Mouse (Mus musculus) heart, embryonic 15.5 days (tissue): ENCODE results near the gene Wdr31. TPM values are rescaled to one million over a fixed set of nuclear protein-coding genes. Genes with fewer than 3 reads are reported as not detected.

Experiments
- ATAC-seq: fragments of 200-750 bp; cut with Nextera tagmentation; replicated peaks from 2 replicates; pipeline ENCODE4 v1.8.0; 2017; ENCODE audit warnings: low read depth, moderate TSS enrichment; ENCODE audit not compliant: insufficient number of reproducible peaks, insufficient read depth, low FRiP score
- H3K27ac ChIP-seq: fragments of 300-500 bp; sonication (generic); 2 replicates; pipeline ENCODE4 v1.5.1; 2015; ENCODE audit warnings: mild to moderate bottlenecking, inconsistent platforms
- H3K27me3 ChIP-seq: fragments of 300-500 bp; sonication (generic); 2 replicates; pipeline ENCODE4 v1.6.1; 2015; ENCODE audit warnings: inconsistent platforms
- H3K36me3 ChIP-seq: fragments of 300-500 bp; sonication (generic); 2 replicates; pipeline ENCODE4 v1.6.1; 2015; ENCODE audit warnings: mild to moderate bottlenecking, inconsistent platforms
- H3K4me1 ChIP-seq: fragments of 300-500 bp; sonication (generic); replicated peaks from 2 replicates; pipeline ENCODE4 v1.6.1; 2015; ENCODE audit warnings: inconsistent platforms
- H3K4me2 ChIP-seq: fragments of 300-500 bp; sonication (generic); 2 replicates; pipeline ENCODE4 v1.6.1; 2015; ENCODE audit warnings: inconsistent platforms, mild to moderate bottlenecking, moderate library complexity
- H3K4me3 ChIP-seq: fragments of 300-500 bp; sonication (generic); 2 replicates; pipeline ENCODE4 v1.5.1; 2015; ENCODE audit warnings: mild to moderate bottlenecking, inconsistent platforms
- H3K9ac ChIP-seq: fragments of 300-500 bp; sonication (generic); 2 replicates; pipeline ENCODE4 v1.6.1; 2015; ENCODE audit warnings: mild to moderate bottlenecking, inconsistent platforms
- H3K9me3 ChIP-seq: fragments of 300-500 bp; sonication (generic); replicated peaks from 2 replicates; pipeline ENCODE4 v1.6.1; 2016; ENCODE audit warnings: inconsistent platforms
- WGBS: fragments of 180-500 bp; shearing (Covaris S2); methylation state at CpG from one replicate; pipeline ENCODE4 v1.1.7; 2015; ENCODE audit warnings: mixed read lengths; 5-methylcytosine and 5-hydroxymethylcytosine counted together
- polyA plus RNA-seq: library from polyadenylated mRNA; unstranded; fragments of >200 nt; fragmentation: Nextera tagmentation; extraction: Ambion mirVana; gene quantifications from 2 replicates; pipeline ENCODE4 v1.2.1, GENCODE M21; 2015

Wdr31 gene
- polyA plus RNA-seq, 1 experiment from 2014 or later = 2.5 TPM

GRCm38 (mm10) chr4:62513998-62514506 lies 43.4 kb upstream of the Wdr31 start:
- H3K27me3 ChIP-seq = no peaks in the 10 kb centered on the region
- no peak overlapping the region for H3K4me3 ChIP-seq
- no peak overlapping the region for H3K9ac ChIP-seq
- ATAC-seq = no peak
- H3K36me3 ChIP-seq = peaks cover 39% of the 10 kb centered on the region
- WGBS = 59% methylated on average over 11 of the region's 11 CpGs
- H3K27ac ChIP-seq = no peak overlapping the region
- no peaks in the 10 kb centered on the region for H3K9me3 ChIP-seq
- peaks cover 40% of the 10 kb centered on the region for H3K4me1 ChIP-seq
- H3K4me2 ChIP-seq = no peak overlapping the region

GRCm38 (mm10) chr4:62509946-62510345 lies 39.2 kb upstream of the Wdr31 start:
- Histone ChIP-seq H3K4me1 (peaks cover 6% of the 10 kb centered on the region), H3K9me3 (no peaks in the 10 kb centered on the region), H3K27me3 (no peaks in the 10 kb centered on the region), H3K36me3 (peaks cover 52% of the 10 kb centered on the region), H3K4me3 (no peak overlapping the region), H3K4me2 (no peak overlapping the region), H3K9ac (no peak overlapping the region), H3K27ac (no peak overlapping the region)
- 81% methylated on average over 11 of the region's 11 CpGs for WGBS
- ATAC-seq = no peak

- Histone ChIP-seq H3K4me3 (no peak overlapping the region), H3K4me1 (0 out of 2 replicates have a peak, but pooled peaks cover under 1% of the 10 kb centered on the region), H3K9me3 (no peaks in the 10 kb centered on the region), H3K9ac (no peak overlapping the region), H3K36me3 (peaks cover 52% of the 10 kb centered on the region), H3K27ac (no peak overlapping the region), H3K4me2 (no peak overlapping the region), H3K27me3 (no peaks in the 10 kb centered on the region)
- 84% methylated on average over 5 of the region's 5 CpGs for WGBS
- no peak for ATAC-seq
These were observed 38.1 kb upstream of the Wdr31 start for GRCm38 (mm10) chr4:62508839-62509238.

GRCm38 (mm10) chr4:62506798-62507197 lies 36.1 kb upstream of the Wdr31 start:
- Histone ChIP-seq H3K36me3 (peaks cover 40% of the 10 kb centered on the region), H3K4me3 (no peak overlapping the region), H3K4me1 (peaks cover 8% of the 10 kb centered on the region; the same call in 1 of the 2 replicates), H3K9ac (no peak overlapping the region), H3K9me3 (no peaks in the 10 kb centered on the region), H3K27ac (no peak overlapping the region), H3K4me2 (no peak overlapping the region), H3K27me3 (no peaks in the 10 kb centered on the region)
- ATAC-seq = no peak
- 53% methylated on average over 2 of the region's 2 CpGs for WGBS

- no peak overlapping the region for H3K4me2 ChIP-seq
- peaks cover 12% of the 10 kb centered on the region for H3K4me1 ChIP-seq
- H3K4me3 ChIP-seq = no peak overlapping the region
- H3K27me3 ChIP-seq = no peaks in the 10 kb centered on the region
- no peak overlapping the region for H3K27ac ChIP-seq
- H3K36me3 ChIP-seq = peaks cover 32% of the 10 kb centered on the region
- no peaks in the 10 kb centered on the region for H3K9me3 ChIP-seq
- no peak overlapping the region for H3K9ac ChIP-seq
- WGBS = 76% methylated on average over 3 of the region's 3 CpGs
- ATAC-seq = no peak
These were observed 35.3 kb upstream of the Wdr31 start for GRCm38 (mm10) chr4:62505991-62506390.

GRCm38 (mm10) chr4:62503374-62503970 lies 32.8 kb upstream of the Wdr31 start, which contains the start of gene Hdhd3:
Hdhd3 (minus strand) TSS chr4:62503467.
- 78% methylated on average over 3 of the region's 3 CpGs for WGBS
- ATAC-seq = no peak
- Histone ChIP-seq H3K36me3 (peaks cover 18% of the 10 kb centered on the region; the same call in 1 of the 2 replicates), H3K4me2 (peak within 1 kb of the TSS; percentile 65), H3K27ac (peak within 1 kb of the TSS; percentile 81), H3K27me3 (no peaks in the 10 kb centered on the region), H3K4me1 (peaks cover 14% of the 10 kb centered on the region), H3K9me3 (no peaks in the 10 kb centered on the region), H3K9ac (peak within 1 kb of the TSS; percentile 81), H3K4me3 (peak within 1 kb of the TSS; percentile 92)

- peaks cover 14% of the 10 kb centered on the region for H3K4me1 ChIP-seq
- no peaks in the 10 kb centered on the region for H3K9me3 ChIP-seq
- no peak overlapping the region for H3K4me2 ChIP-seq
- no peak overlapping the region for H3K27ac ChIP-seq
- H3K4me3 ChIP-seq = no peak overlapping the region
- H3K36me3 ChIP-seq = peaks cover 17% of the 10 kb centered on the region; the same call in 1 of the 2 replicates
- no peaks in the 10 kb centered on the region for H3K27me3 ChIP-seq
- ATAC-seq = no peak
- 71% methylated on average over 7 of the region's 7 CpGs for WGBS
- H3K9ac ChIP-seq = no peak overlapping the region
These were observed 32.3 kb upstream of the Wdr31 start for GRCm38 (mm10) chr4:62502969-62503368.

GRCm38 (mm10) chr4:62501964-62502732 lies 31.5 kb upstream of the Wdr31 start:
- ATAC-seq = peak; percentile 94
- Histone ChIP-seq H3K9ac (peak overlapping the region; percentile 81), H3K27me3 (no peaks in the 10 kb centered on the region), H3K27ac (peak overlapping the region; percentile 81), H3K4me1 (peaks cover 15% of the 10 kb centered on the region), H3K36me3 (peaks cover 13% of the 10 kb centered on the region; the same call in 1 of the 2 replicates), H3K4me3 (peak overlapping the region; percentile 92), H3K9me3 (no peaks in the 10 kb centered on the region), H3K4me2 (peak overlapping the region; percentile 65)
- 1% methylated on average over 38 of the region's 38 CpGs for WGBS

GRCm38 (mm10) chr4:62501534-62501933 lies 30.8 kb upstream of the Wdr31 start:
- H3K4me1 ChIP-seq = peaks cover 21% of the 10 kb centered on the region
- peaks cover 13% of the 10 kb centered on the region; the same call in 1 of the 2 replicates for H3K36me3 ChIP-seq
- H3K9ac ChIP-seq = peak overlapping the region; percentile 81
- H3K27ac ChIP-seq = peak overlapping the region; percentile 81
- no peaks in the 10 kb centered on the region for H3K9me3 ChIP-seq
- peak overlapping the region; percentile 65 for H3K4me2 ChIP-seq
- no peaks in the 10 kb centered on the region for H3K27me3 ChIP-seq
- ATAC-seq = no peak
- H3K4me3 ChIP-seq = peak overlapping the region; percentile 92
- WGBS = under 1% methylated on average over 7 of the region's 7 CpGs

- peaks cover 27% of the 10 kb centered on the region for H3K4me1 ChIP-seq
- no peaks in the 10 kb centered on the region for H3K9me3 ChIP-seq
- H3K27ac ChIP-seq = peak overlapping the region; percentile 81
- no peaks in the 10 kb centered on the region for H3K27me3 ChIP-seq
- peak overlapping the region; percentile 65; the same call in 1 of the 2 replicates for H3K4me2 ChIP-seq
- 77% methylated on average over 4 of the region's 4 CpGs for WGBS
- peaks cover 13% of the 10 kb centered on the region; the same call in 1 of the 2 replicates for H3K36me3 ChIP-seq
- no peak overlapping the region; the same call in 1 of the 2 replicates for H3K4me3 ChIP-seq
- ATAC-seq = no peak
- no peak overlapping the region for H3K9ac ChIP-seq
These were observed 30.1 kb upstream of the Wdr31 start for GRCm38 (mm10) chr4:62500799-62501198.

GRCm38 (mm10) chr4:62496815-62497214 lies 26.1 kb upstream of the Wdr31 start:
- ATAC-seq = 0 out of 2 replicates have a peak, but pooled peaks have one; percentile 29
- no peak overlapping the region for H3K4me3 ChIP-seq
- no peaks in the 10 kb centered on the region for H3K9me3 ChIP-seq
- H3K27me3 ChIP-seq = no peaks in the 10 kb centered on the region
- no peak overlapping the region for H3K9ac ChIP-seq
- H3K4me1 ChIP-seq = peaks cover 19% of the 10 kb centered on the region
- 34% methylated on average over 8 of the region's 8 CpGs for WGBS
- no peak overlapping the region for H3K4me2 ChIP-seq
- peaks cover 13% of the 10 kb centered on the region; the same call in 1 of the 2 replicates for H3K36me3 ChIP-seq
- H3K27ac ChIP-seq = no peak overlapping the region
